Mouse (Mus musculus) small intestine, adult 2 months (tissue): ENCODE data around the gene Sgpl1.

ENCODE experiments used
- CTCF ChIP-seq: fragments of 200-500 bp; IDR thresholded peaks from 2 replicates; pipeline ENCODE4 v1.5.1; 2012; ENCODE audit warnings: low read depth, mild to moderate bottlenecking, control low read depth, inconsistent platforms, low read length, moderate library complexity, mixed read lengths; ENCODE audit not compliant: insufficient replicate concordance, insufficient read length; ENCODE audit errors: extremely low read depth
- POLR2A ChIP-seq: fragments of 200-500 bp; IDR thresholded peaks from 2 replicates; pipeline ENCODE4 v1.6.1; 2012; ENCODE audit warnings: low read depth, mild to moderate bottlenecking, control low read depth, inconsistent platforms, low read length, moderate library complexity

GRCm38 (mm10) chr10:61080227-61080930 lies 67.1 kb downstream of the Sgpl1 start:
- no peak for TF ChIP-seq CTCF
- TF ChIP-seq POLR2A, result peak; percentile 54; the same call in 1 of the 2 replicates
